Mouse (Mus musculus) MEL (cell line): ENCODE measurements around the gene Crk. TPM values are rescaled to one million over a fixed set of nuclear protein-coding genes. Genes with fewer than 3 reads are reported as not detected.

Experiments
- DNase-seq: peaks from one replicate; pipeline ENCODE4 v3.0.0; 2011; ENCODE audit warnings: low read depth, low spot score
- H3K27ac ChIP-seq: 2 replicates; pipeline ENCODE4 v1.5.1; 2012; ENCODE audit warnings: low read depth, mild to moderate bottlenecking, control low read depth, low read length, moderate library complexity; ENCODE audit not compliant: control insufficient read depth
- H3K27me3 ChIP-seq, 2 experiments: fragments of 150-350 bp in 1 of 2; sonication (generic) in 1 of 2; 2 replicates each; pipeline ENCODE4 v1.6.1; 2012; ENCODE audit warnings: low read length in 2 of 2, mild to moderate bottlenecking in 2 of 2, improper control_type of control experiment in 1 of 2, moderate library complexity in 1 of 2; ENCODE audit not compliant: insufficient read depth in 2 of 2, control insufficient read depth in 1 of 2
- H3K36me3 ChIP-seq, 2 experiments: 2 replicates each; pipeline ENCODE4 v1.6.1; 2012 to 2014; ENCODE audit warnings: low read length in 2 of 2, improper control_type of control experiment in 1 of 2, inconsistent platforms in 1 of 2, mild to moderate bottlenecking in 1 of 2; ENCODE audit not compliant: insufficient read depth in 2 of 2, control insufficient read depth in 1 of 2
- H3K4me1 ChIP-seq, 2 experiments: fragments of 150-350 bp in 1 of 2; sonication (generic) in 1 of 2; 2 replicates each; pipeline ENCODE4 v1.6.1; 2012; ENCODE audit warnings: low read length in 2 of 2, improper control_type of control experiment in 1 of 2, mild to moderate bottlenecking in 1 of 2; ENCODE audit not compliant: insufficient read depth in 2 of 2, control insufficient read depth in 1 of 2
- H3K4me3 ChIP-seq, 2 experiments: fragments of 150-350 bp in 1 of 2; sonication (generic) in 1 of 2; 2 replicates each; pipeline ENCODE4 v1.5.1; 2012; ENCODE audit warnings: low read depth in 2 of 2, low read length in 2 of 2, mild to moderate bottlenecking in 2 of 2, moderate library complexity in 2 of 2, control low read depth in 1 of 2, improper control_type of control experiment in 1 of 2; ENCODE audit not compliant: control insufficient read depth in 1 of 2, insufficient read depth in 1 of 2
- H3K79me2 ChIP-seq: 2 replicates; pipeline ENCODE4 v1.6.1; 2012; ENCODE audit warnings: mild to moderate bottlenecking, low read length, moderate library complexity; ENCODE audit not compliant: control insufficient read depth, poor library complexity, insufficient read depth
- H3K9ac ChIP-seq: 2 replicates; pipeline ENCODE4 v1.6.1; 2012; ENCODE audit warnings: low read depth, mild to moderate bottlenecking, control low read depth, low read length, moderate library complexity; ENCODE audit not compliant: control insufficient read depth, poor library complexity, severe bottlenecking
- H3K9me3 ChIP-seq: fragments of 150-350 bp; sonication (generic); replicated peaks from 2 replicates; pipeline ENCODE4 v1.6.1; 2012; ENCODE audit warnings: mild to moderate bottlenecking, low read length, improper control_type of control experiment, moderate library complexity; ENCODE audit not compliant: insufficient read depth
- BHLHE40 ChIP-seq: IDR thresholded peaks from 2 replicates; pipeline ENCODE4 v1.6.1; 2012; ENCODE audit warnings: low read depth, mild to moderate bottlenecking, inconsistent platforms, low read length, improper control_type of control experiment, borderline replicate concordance
- CHD2 ChIP-seq: IDR thresholded peaks from 2 replicates; pipeline ENCODE4 v1.6.1; 2011; ENCODE audit warnings: low read length, improper control_type of control experiment
- E2F4 ChIP-seq: IDR thresholded peaks from 2 replicates; pipeline ENCODE4 v1.6.1; 2011; ENCODE audit warnings: low read depth, low read length, improper control_type of control experiment, borderline replicate concordance
- ELF1 ChIP-seq: IDR thresholded peaks from 2 replicates; pipeline ENCODE4 v1.6.1; 2014; ENCODE audit warnings: low read depth, mild to moderate bottlenecking, inconsistent platforms, low read length, improper control_type of control experiment, moderate library complexity
- EP300 ChIP-seq, 2 experiments: IDR thresholded peaks; 2 replicates each; pipeline ENCODE4 v1.6.1; 2011; ENCODE audit warnings: improper control_type of control experiment in 2 of 2, low read length in 2 of 2, low read depth in 1 of 2, mild to moderate bottlenecking in 1 of 2
- GABPA ChIP-seq: IDR thresholded peaks from 2 replicates; pipeline ENCODE4 v1.6.1; 2012; ENCODE audit warnings: low read depth, mild to moderate bottlenecking, inconsistent platforms, low read length, improper control_type of control experiment, moderate library complexity
- HCFC1 ChIP-seq: IDR thresholded peaks from 2 replicates; pipeline ENCODE4 v1.6.1; 2012; ENCODE audit warnings: low read depth, mild to moderate bottlenecking, inconsistent platforms, low read length, improper control_type of control experiment, moderate library complexity
- JUND ChIP-seq: IDR thresholded peaks from 2 replicates; pipeline ENCODE4 v1.6.1; 2011; ENCODE audit warnings: low read depth, mild to moderate bottlenecking, improper control_type of control experiment, low read length
- MAFK ChIP-seq: IDR thresholded peaks from 2 replicates; pipeline ENCODE4 v1.6.1; 2011; ENCODE audit warnings: low read depth, mild to moderate bottlenecking, low read length, improper control_type of control experiment, borderline replicate concordance
- MAX ChIP-seq: IDR thresholded peaks from 2 replicates; pipeline ENCODE4 v1.6.1; 2011; ENCODE audit warnings: low read length, improper control_type of control experiment
- MAZ ChIP-seq: IDR thresholded peaks from 2 replicates; pipeline ENCODE4 v1.6.1; 2012; ENCODE audit warnings: low read depth, mild to moderate bottlenecking, inconsistent platforms, low read length, improper control_type of control experiment
- MXI1 ChIP-seq: IDR thresholded peaks from 2 replicates; pipeline ENCODE4 v1.6.1; 2011; ENCODE audit warnings: mild to moderate bottlenecking, low read depth, low read length, improper control_type of control experiment
- MYB ChIP-seq: IDR thresholded peaks from 2 replicates; pipeline ENCODE4 v1.6.1; 2011; ENCODE audit warnings: mild to moderate bottlenecking, low read depth, low read length, improper control_type of control experiment
- NELFE ChIP-seq: IDR thresholded peaks from 2 replicates; pipeline ENCODE4 v1.6.1; 2011; ENCODE audit warnings: low read depth, low read length, improper control_type of control experiment
- NRF1 ChIP-seq: IDR thresholded peaks from 2 replicates; pipeline ENCODE4 v1.6.1; 2014; ENCODE audit warnings: low read depth, mild to moderate bottlenecking, inconsistent platforms, low read length, improper control_type of control experiment, moderate library complexity; ENCODE audit not compliant: poor library complexity, insufficient read depth, severe bottlenecking
- POLR2A ChIP-seq, 2 experiments: IDR thresholded peaks; 2 replicates each; pipeline ENCODE4 v1.6.1; 2011 to 2012; ENCODE audit warnings: low read length in 2 of 2, mild to moderate bottlenecking in 2 of 2, control low read depth in 1 of 2, improper control_type of control experiment in 1 of 2, low read depth in 1 of 2, moderate library complexity in 1 of 2; ENCODE audit not compliant: control insufficient read depth in 1 of 2, insufficient read depth in 1 of 2, poor library complexity in 1 of 2
- RAD21 ChIP-seq: IDR thresholded peaks from 2 replicates; pipeline ENCODE4 v1.6.1; 2011; ENCODE audit warnings: mild to moderate bottlenecking, low read depth, low read length, improper control_type of control experiment
- RCOR1 ChIP-seq: IDR thresholded peaks from 2 replicates; pipeline ENCODE4 v1.6.1; 2012; ENCODE audit warnings: low read depth, mild to moderate bottlenecking, inconsistent platforms, low read length, improper control_type of control experiment
- TBP ChIP-seq: IDR thresholded peaks from 2 replicates; pipeline ENCODE4 v1.8.0; 2011; ENCODE audit warnings: low read depth, low read length, improper control_type of control experiment
- USF2 ChIP-seq, 2 experiments: IDR thresholded peaks; 2 replicates each; pipeline ENCODE4 v1.6.1; 2011 to 2012; ENCODE audit warnings: improper control_type of control experiment in 2 of 2, low read length in 2 of 2, borderline replicate concordance in 1 of 2, inconsistent platforms in 1 of 2, low read depth in 1 of 2, mild to moderate bottlenecking in 1 of 2; ENCODE audit not compliant: insufficient read depth in 1 of 2
- ZNF384 ChIP-seq: IDR thresholded peaks from 2 replicates; pipeline ENCODE4 v1.6.1; 2012; ENCODE audit warnings: low read depth, mild to moderate bottlenecking, inconsistent platforms, low read length, improper control_type of control experiment
- polyA plus RNA-seq, 2 experiments: library from polyadenylated mRNA; stranded (reverse) in 1 of 2; unstranded in 1 of 2; fragments of >175 nt in 1 of 2; fragments of >200 nt in 1 of 2; gene quantifications; 2 replicates each; pipeline versions ENCODE4 v1.2.1 to v1.2.4; 2012; ENCODE audit warnings: low replicate concordance in 2 of 2, low read depth in 1 of 2; ENCODE audit not compliant: insufficient read length in 2 of 2, insufficient read depth in 1 of 2, missing spikeins in 1 of 2
- total RNA-seq: library from RNA; depleted of rRNA; stranded (reverse); fragments of 300-350 nt; gene quantifications from 2 replicates; pipeline ENCODE4 v1.2.3, GENCODE M21; 2012

The Crk gene
- total and polyA plus RNA-seq, 3 experiments: 33.8 to 68.0 (median 66.2) TPM

- Histone ChIP-seq H3K9ac (no peak overlapping the region), H3K4me1 (peaks cover 3 to 9% of the 10 kb centered on the region in 2 experiments; a peak in 3 of 4 replicates), H3K9me3 (no peaks in the 10 kb centered on the region), H3K27ac (no peak overlapping the region), H3K4me3 (no peak overlapping the region), H3K36me3 (peaks cover 0 to 9% of the 10 kb centered on the region in 2 experiments; a peak in 3 of 4 replicates), H3K79me2 (peaks cover 8% of the 10 kb centered on the region), H3K27me3 (no peaks in the 10 kb centered on the region)
- no peak for DNase-seq
- TF ChIP-seq MAFK: no peak
- TF ChIP-seq NELFE: no peak
- TF ChIP-seq MYB: no peak
- TF ChIP-seq ZNF384: no peak
- TF ChIP-seq MAX: no peak
These were observed 4.2 kb upstream of the Crk start for GRCm38 (mm10) chr11:75674875-75675274.

- Histone ChIP-seq H3K4me3 (peak overlapping the region; percentile 56 to 71), H3K79me2 (peaks cover 33% of the 10 kb centered on the region)
These were observed 945 bp upstream of the Crk start for GRCm38 (mm10) chr11:75677881-75678746.

More at GRCm38 (mm10) chr11:75677881-75678746, 945 bp upstream of the Crk start:
- Histone ChIP-seq H3K27me3 (no peaks in the 10 kb centered on the region), H3K9ac (peak overlapping the region; percentile 41), H3K36me3 (peaks cover 9 to 24% of the 10 kb centered on the region in 2 experiments)
- peak; percentile 49 for DNase-seq
- TF ChIP-seq CHD2 (no peak), BHLHE40 (no peak), JUND (no peak), EP300 (IDR thresholded peaks at IDR 0.05; ENCODE audit: low read depth in 1 of 2, low read length in 2 of 2) (no peak), POLR2A (IDR thresholded peaks at IDR 0.05; ENCODE audit: control insufficient read depth in 1 of 2, insufficient read depth in 1 of 2, low read depth in 1 of 2, low read length in 2 of 2, poor library complexity in 1 of 2) (no peak), USF2 (IDR thresholded peaks at IDR 0.05; ENCODE audit: borderline replicate concordance in 1 of 2, insufficient read depth in 1 of 2, low read depth in 1 of 2, low read length in 2 of 2) (no peak), GABPA (no peak), RCOR1 (no peak), RAD21 (no peak), ZNF384 (peak; percentile 83), MXI1 (no peak), TBP (peak; percentile 72), MAZ (no peak), MAFK (no peak), HCFC1 (no peak), ELF1 (no peak), E2F4 (no peak), NRF1 (no peak)
- TF ChIP-seq, all 39 proteins: peak for 2
- peak overlapping the region; percentile 78 for H3K27ac ChIP-seq
- H3K4me1 ChIP-seq: peaks cover 9 to 14% of the 10 kb centered on the region in 2 experiments
- no peaks in the 10 kb centered on the region for H3K9me3 ChIP-seq
